32 mouse cellular contexts compared by ENCODE assay signal in genomic region chr16:78399423-78399822, GRCm38 (mm10). TPM values are rescaled to one million over a fixed set of nuclear protein-coding genes. Genes with fewer than 3 reads are reported as not detected.
DNase-seq lines count a peak whose midpoint lies in the region; ATAC-seq and TF ChIP-seq lines count a peak whose summit lies in the region.
"Had no signal": no experiment of that assay in that cellular context is flagged by ENCODE, and none has a peak within 500 bp of the region (broad histone marks: within the 10 kb centered on the region; RNA-seq: fewer than 3 reads in every experiment).

No protein-coding gene starts in this region.

- H3K4me2 ChIP-seq in forebrain, embryonic 14.5 days (ENCODE audit: low read length): no peak overlapping the region
- H3K4me2 ChIP-seq: embryonic facial prominence, embryonic 12.5 days; embryonic facial prominence, embryonic 15.5 days; forebrain, embryonic 15.5 days; heart, embryonic 12.5 days; heart, embryonic 15.5 days; hindbrain, embryonic 14.5 days had no signal

- TF ChIP-seq POLR2A in heart, adult 2 months (IDR thresholded peaks at IDR 0.05; ENCODE audit: insufficient read depth, low read depth, low read length): no peak

- H3K27ac ChIP-seq in ES-E14 (ENCODE audit: insufficient read depth, low read depth, low read length, poor library complexity, severe bottlenecking): no peak overlapping the region
- no peak overlapping the region for H3K27ac ChIP-seq in heart, adult 2 months
- H3K27ac ChIP-seq in forebrain, embryonic 14.5 days (ENCODE audit: low read depth, low read length): no peak overlapping the region
- H3K27ac ChIP-seq: embryonic facial prominence, embryonic 12.5 days; embryonic facial prominence, embryonic 15.5 days; forebrain, embryonic 15.5 days; heart, embryonic 15.5 days; hindbrain, embryonic 10.5 days; hindbrain, embryonic 14.5 days; hindbrain, postnatal 0 days had no signal

- no peaks in the 10 kb centered on the region for H3K9me3 ChIP-seq in ES-E14 (ENCODE audit: control insufficient read depth, insufficient read depth, low read depth, low read length)
- no peaks in the 10 kb centered on the region for H3K9me3 ChIP-seq in forebrain, embryonic 14.5 days (replicated peaks; ENCODE audit: control insufficient read depth, low read length)
- H3K9me3 ChIP-seq: embryonic facial prominence, embryonic 12.5 days; embryonic facial prominence, embryonic 15.5 days; forebrain, embryonic 15.5 days; heart, embryonic 12.5 days; heart, embryonic 15.5 days; hindbrain, embryonic 10.5 days had no signal

- no peaks in the 10 kb centered on the region for H3K36me3 ChIP-seq in ES-E14 (ENCODE audit: control insufficient read depth, insufficient read depth, low read length, poor library complexity, severe bottlenecking)
- H3K36me3 ChIP-seq in heart, adult 2 months (ENCODE audit: control insufficient read depth, insufficient read depth, low read length): no peaks in the 10 kb centered on the region
- no peaks in the 10 kb centered on the region for H3K36me3 ChIP-seq in forebrain, embryonic 14.5 days (ENCODE audit: control insufficient read depth, insufficient read depth, low read length)
- H3K36me3 ChIP-seq: embryonic facial prominence, embryonic 12.5 days; embryonic facial prominence, embryonic 15.5 days; forebrain, embryonic 15.5 days; heart, embryonic 12.5 days; heart, embryonic 15.5 days; hindbrain, embryonic 10.5 days had no signal

- no peak for TF ChIP-seq CTCF in heart, adult 2 months (IDR thresholded peaks at IDR 0.05)

- H3K79me2 ChIP-seq in heart, adult 2 months (replicated peaks; ENCODE audit: control insufficient read depth, insufficient read depth, low read length): no peaks in the 10 kb centered on the region

- TF ChIP-seq EP300 in heart, adult 2 months (IDR thresholded peaks at IDR 0.05; ENCODE audit: insufficient read depth, low read depth, low read length): no peak

- H3K9ac ChIP-seq in ES-E14 (ENCODE audit: insufficient read depth, low read depth, low read length, poor library complexity, severe bottlenecking): no peak overlapping the region
- H3K9ac ChIP-seq in heart, adult 2 months (ENCODE audit: low read depth, low read length): no peak overlapping the region
- no peak overlapping the region for H3K9ac ChIP-seq in forebrain, embryonic 14.5 days (ENCODE audit: low read length)
- H3K9ac ChIP-seq: embryonic facial prominence, embryonic 12.5 days; embryonic facial prominence, embryonic 15.5 days; forebrain, embryonic 15.5 days; heart, embryonic 12.5 days; heart, embryonic 15.5 days; hindbrain, embryonic 14.5 days had no signal

- no peak overlapping the region for H3K4me3 ChIP-seq in ES-E14 (ENCODE audit: insufficient read depth in 1 of 2, low read depth in 1 of 2, low read length in 2 of 2, poor library complexity in 1 of 2, severe bottlenecking in 1 of 2)
- no peak overlapping the region for H3K4me3 ChIP-seq in heart, adult 2 months
- no peak overlapping the region for H3K4me3 ChIP-seq in forebrain, embryonic 14.5 days (ENCODE audit: low read depth, low read length)
- H3K4me3 ChIP-seq: embryonic facial prominence, embryonic 12.5 days; embryonic facial prominence, embryonic 15.5 days; forebrain, embryonic 15.5 days; heart, embryonic 12.5 days; heart, embryonic 15.5 days; hindbrain, embryonic 10.5 days had no signal

- WGBS in heart, adult 2 months: 89% methylated on average over 3 of the region's 3 CpGs
- WGBS in forebrain, embryonic 14.5 days: 93% methylated on average over 3 of the region's 3 CpGs

- H3K4me1 ChIP-seq in ES-E14 (ENCODE audit: control insufficient read depth in 2 of 2, insufficient read depth in 2 of 2, low read length in 2 of 2, poor library complexity in 1 of 2): no peaks in the 10 kb centered on the region
- H3K4me1 ChIP-seq in heart, adult 2 months (ENCODE audit: control insufficient read depth, insufficient read depth, low read length): no peaks in the 10 kb centered on the region; the same call in 1 of the 2 replicates
- no peaks in the 10 kb centered on the region for H3K4me1 ChIP-seq in forebrain, embryonic 14.5 days (ENCODE audit: control insufficient read depth, insufficient read depth, low read length)
- H3K4me1 ChIP-seq: embryonic facial prominence, embryonic 12.5 days; embryonic facial prominence, embryonic 15.5 days; forebrain, embryonic 15.5 days; hindbrain, embryonic 10.5 days had no signal

- ATAC-seq in megakaryocyte progenitor cell, adult 5-6 weeks (replicated peaks; ENCODE audit: poor library complexity): peak; percentile 83
- no peak for ATAC-seq in forebrain, embryonic 14.5 days
- ATAC-seq: activated CD4-positive, CD25-positive, alpha-beta regulatory T cell, adult 4 months; forebrain, embryonic 15.5 days; hindbrain, postnatal 0 days; inflammation-experienced regulatory T-cells, adult 6 months; intestine, embryonic 16.5 days; Patski had no signal

- peak; percentile 13 for DNase-seq in 416B (ENCODE audit: low read depth)
- DNase-seq in ES-E14 (ENCODE audit: low read depth, low spot score): no peak
- peak; percentile 48 for DNase-seq in ZHBTc4 (ENCODE audit: low read depth, low spot score)
- no peak for DNase-seq in heart, adult 2 months
- no peak for DNase-seq in forebrain, embryonic 14.5 days (ENCODE audit: low spot score)
- DNase-seq in thymus, postnatal 0 days (ENCODE audit: low spot score): no peak
- DNase-seq in urinary bladder, adult 2 months (ENCODE audit: low spot score): no peak
- DNase-seq: adrenal gland, adult 8-10 months; adrenal gland, postnatal 25 days; B cell, adult 2 months; cerebellum, adult 11-12 months; cerebellum, adult 8-10 months; cerebellum, postnatal 14 days; gastrocnemius, postnatal 10 days; gastrocnemius, postnatal 36 days; heart, adult 11 months; heart, postnatal 10 days; heart, postnatal 36 days had no signal

- no peaks in the 10 kb centered on the region for H3K27me3 ChIP-seq in heart, adult 2 months (ENCODE audit: control insufficient read depth, insufficient read depth, low read length)
- H3K27me3 ChIP-seq in forebrain, embryonic 14.5 days (replicated peaks; ENCODE audit: control insufficient read depth, insufficient read depth, low read length): no peaks in the 10 kb centered on the region
- H3K27me3 ChIP-seq: CH12.LX; embryonic facial prominence, embryonic 12.5 days; embryonic facial prominence, embryonic 15.5 days; forebrain, embryonic 15.5 days; heart, embryonic 12.5 days; heart, embryonic 15.5 days had no signal

- intact Hi-C loops in heart, adult 2 months (cut with DNase I): no loop called here

- in situ Hi-C loops in ES-E14 (cut with MboI; ENCODE audit: low sequenced_read_pairs in 2 of 2, unreplicated experiment in 2 of 2): no loop called here

TF ChIP-seq in ES-E14, 5 proteins besides CTCF, POLR2A, EP300 and RAD21:
- peak; percentile 78 for TF ChIP-seq MAFK (IDR thresholded peaks at IDR 0.05; ENCODE audit: insufficient read depth, low read depth, low read length)
- no peak for TF ChIP-seq ZNF384 (IDR thresholded peaks at IDR 0.05; ENCODE audit: low read depth, low read length)
- no peak for TF ChIP-seq ZC3H11A (IDR thresholded peaks at IDR 0.05; ENCODE audit: borderline replicate concordance, low read depth, low read length)

RNA-seq across cellular contexts. Expression of gene Btg3, which starts 22.4 kb away (rescaled TPM):
- 14.3 and 27.9 TPM in 2 replicates for total RNA-seq in ES-E14 (2012; rRNA removed)
- 45.4 and 46.2 TPM in 2 replicates for total RNA-seq in megakaryocyte progenitor cell, adult 5-6 weeks (2015)
- 9.0 and 12.7 TPM in 2 replicates for total RNA-seq in megakaryocyte progenitor cell, adult 5-6 weeks (2017)
- 1 to 10 TPM; 6.8 to 7.1 TPM for total RNA-seq in heart, adult 2 months (2021)
- 1.7 and 4.5 TPM in 2 replicates for polyA plus RNA-seq in heart, adult 2 months (2012; rRNA removed)
- polyA plus RNA-seq in forebrain, embryonic 14.5 days (2014; fragmentation: Nextera tagmentation; extraction: Ambion mirVana): 22.5 and 23.9 TPM in 2 replicates
- polyA plus RNA-seq in thymus, postnatal 0 days (2015; fragmentation: Nextera tagmentation; extraction: Ambion mirVana): 42.9 and 45.1 TPM in 2 replicates
- polyA plus RNA-seq in urinary bladder, adult 2 months (2012; rRNA removed): 15.3 and 19.3 TPM in 2 replicates

Comparison
In these comparisons a context has a peak if more than half of its experiments do, and no peak if none do; other contexts are left out.
1. DNase-seq: peak in 416B (single experiment) and ZHBTc4 (single experiment); none in ES-E14 (single experiment), heart, adult 2 months (0 of 2), forebrain, embryonic 14.5 days (single experiment), thymus, postnatal 0 days (single experiment) and urinary bladder, adult 2 months (single experiment).